Mouse (Mus musculus) heart, postnatal 0 days (tissue): ENCODE measurements around the gene Psmc6. TPM values are rescaled to one million over a fixed set of nuclear protein-coding genes. Genes with fewer than 3 reads are reported as not detected.
A peak's percentile ranks its signal among the peaks of the same experiment; 100 is the strongest.

Experiments
- ATAC-seq: fragments of 200-750 bp; cut with Nextera tagmentation; 2 replicates; pipeline ENCODE4 v1.8.0; 2017; ENCODE audit warnings: low read depth, moderate number of reproducible peaks, moderate library complexity; ENCODE audit not compliant: insufficient read depth
- DNase-seq: peaks from one replicate; pipeline ENCODE4 v3.0.0-alpha.2; 2016; ENCODE audit warnings: low spot score
- H3K27ac ChIP-seq: fragments of 300-500 bp; sonication (generic); 2 replicates; pipeline ENCODE4 v1.5.1; 2014; ENCODE audit warnings: low read depth, mild to moderate bottlenecking
- H3K27me3 ChIP-seq: fragments of 300-500 bp; sonication (generic); 2 replicates; pipeline ENCODE4 v1.6.1; 2014; ENCODE audit warnings: low read length, mixed read lengths; ENCODE audit not compliant: control insufficient read depth, insufficient read depth
- H3K36me3 ChIP-seq: fragments of 300-500 bp; sonication (generic); replicated peaks from 2 replicates; pipeline ENCODE4 v1.6.1; 2014; ENCODE audit warnings: low read length, mixed read lengths; ENCODE audit not compliant: control insufficient read depth, insufficient read depth
- H3K4me1 ChIP-seq: fragments of 300-500 bp; sonication (generic); 2 replicates; pipeline ENCODE4 v1.6.1; 2014; ENCODE audit warnings: antibody characterized with exemption; ENCODE audit not compliant: control insufficient read depth, insufficient read depth
- H3K4me2 ChIP-seq: fragments of 300-500 bp; sonication (generic); 2 replicates; pipeline ENCODE4 v1.6.1; 2014; ENCODE audit warnings: low read depth, mild to moderate bottlenecking, low read length, moderate library complexity
- H3K4me3 ChIP-seq: fragments of 300-500 bp; sonication (generic); 2 replicates; pipeline ENCODE4 v1.5.1; 2014; ENCODE audit warnings: low read depth, low read length
- H3K9ac ChIP-seq: fragments of 300-500 bp; sonication (generic); replicated peaks from 2 replicates; pipeline ENCODE4 v1.6.1; 2014; ENCODE audit warnings: low read depth, low read length, mixed read lengths
- H3K9me3 ChIP-seq: fragments of 300-500 bp; sonication (generic); replicated peaks from 2 replicates; pipeline ENCODE4 v1.6.1; 2016; ENCODE audit warnings: low read length; ENCODE audit not compliant: control insufficient read depth
- CTCF ChIP-seq: IDR thresholded peaks from 2 replicates; pipeline ENCODE4 v1.5.1; 2016; ENCODE audit warnings: antibody characterized with exemption, control low read depth, low read depth
- EP300 ChIP-seq: IDR thresholded peaks from 2 replicates; pipeline ENCODE4 v1.6.1; 2016; ENCODE audit warnings: antibody characterized with exemption, low read depth
- WGBS: fragments of 180-500 bp; shearing (Covaris S2); extraction: QIAGEN DNeasy Blood & Tissue Kit; methylation state at CpG from one replicate; pipeline ENCODE4 v1.1.7; 2014; 5-methylcytosine and 5-hydroxymethylcytosine counted together
- polyA plus RNA-seq: library from polyadenylated mRNA; unstranded; fragments of >200 nt; fragmentation: Nextera tagmentation; extraction: Ambion mirVana; gene quantifications from 2 replicates; pipeline ENCODE4 v1.2.1, GENCODE M21; 2015
- total RNA-seq: library from RNA; depleted of rRNA; stranded (reverse); fragments of >200 nt; gene quantifications from 2 replicates; pipeline ENCODE4 v1.2.3, GENCODE M21; 2014; ENCODE audit warnings: low replicate concordance

The Psmc6 gene
- total and polyA plus RNA-seq, 2 experiments from 2014 or later, result 120 to 163 TPM

DNA sequence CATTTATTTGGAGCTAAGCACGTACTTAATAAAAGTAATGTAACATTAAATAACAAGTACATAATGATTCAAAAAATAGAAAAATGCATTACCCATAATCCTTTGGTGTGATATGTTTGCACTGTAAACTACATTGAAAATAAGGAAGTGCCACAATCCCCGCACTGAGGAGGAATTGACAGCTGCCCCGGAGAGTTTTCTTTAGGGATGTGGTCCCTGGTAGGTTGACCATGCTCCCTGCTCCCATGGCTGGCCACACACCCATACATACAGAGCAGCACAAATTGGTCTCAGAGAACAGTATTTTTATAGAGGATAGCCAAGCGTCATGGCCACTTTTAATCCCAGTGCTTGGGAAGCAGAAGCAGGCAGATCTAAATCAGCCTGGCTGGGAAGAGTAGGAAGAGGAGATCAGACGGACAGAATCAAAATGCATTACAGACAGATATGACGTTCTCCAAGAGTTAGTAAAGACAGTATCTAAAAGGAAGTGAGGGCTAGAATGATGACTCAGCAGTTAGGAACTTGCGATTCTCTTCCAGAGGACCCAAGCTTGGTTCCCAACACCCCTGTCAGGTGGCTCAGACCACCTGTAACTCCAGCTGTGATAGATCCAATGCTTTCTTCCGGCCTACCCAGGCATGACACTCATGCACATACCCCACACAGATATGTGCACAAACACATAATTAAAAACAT lies 21.8 kb upstream of the Psmc6 start:
- H3K36me3 ChIP-seq, result peaks cover 17% of the 10 kb centered on the region
- H3K9ac ChIP-seq, result no peak overlapping the region
- DNase-seq (no peak), ATAC-seq (no peak)
- TF ChIP-seq CTCF, result no peak
- TF ChIP-seq EP300, result no peak
- no peaks in the 10 kb centered on the region for H3K9me3 ChIP-seq
- peaks cover 9% of the 10 kb centered on the region; the same call in 1 of the 2 replicates for H3K4me1 ChIP-seq
- H3K27me3 ChIP-seq, result no peaks in the 10 kb centered on the region
- H3K4me2 ChIP-seq, result no peak overlapping the region
- H3K4me3 ChIP-seq, result no peak overlapping the region
- 79% methylated on average over 8 of the region's 8 CpGs for WGBS
- H3K27ac ChIP-seq, result no peak overlapping the region

GRCm38 (mm10) chr14:45309646-45310045 lies 19.9 kb upstream of the Psmc6 start:
- ATAC-seq (no peak), DNase-seq (no peak)
- H3K4me3 ChIP-seq, result no peak overlapping the region
- no peaks in the 10 kb centered on the region for H3K9me3 ChIP-seq
- peaks cover 6% of the 10 kb centered on the region for H3K36me3 ChIP-seq
- H3K4me2 ChIP-seq, result no peak overlapping the region
- H3K27ac ChIP-seq, result no peak overlapping the region
- H3K27me3 ChIP-seq, result no peaks in the 10 kb centered on the region
- H3K4me1 ChIP-seq, result peaks cover 19% of the 10 kb centered on the region
- WGBS, result 66% methylated on average over 13 of the region's 13 CpGs
- TF ChIP-seq EP300 (no peak), CTCF (no peak)
- H3K9ac ChIP-seq, result 0 out of 2 replicates have a peak overlapping the region, but pooled peaks have one; percentile 15

GRCm38 (mm10) chr14:45310101-45310500 lies 19.5 kb upstream of the Psmc6 start:
- H3K27me3 ChIP-seq, result no peaks in the 10 kb centered on the region
- H3K36me3 ChIP-seq, result peaks cover 3% of the 10 kb centered on the region; the same call in 1 of the 2 replicates
- ATAC-seq (no peak), DNase-seq (no peak)
- H3K4me3 ChIP-seq, result no peak overlapping the region
- H3K4me1 ChIP-seq, result peaks cover 21% of the 10 kb centered on the region
- TF ChIP-seq EP300, result no peak
- TF ChIP-seq CTCF, result no peak
- 0 out of 2 replicates have a peak overlapping the region, but pooled peaks have one; percentile 15 for H3K9ac ChIP-seq
- no peak overlapping the region for H3K27ac ChIP-seq
- WGBS, result 77% methylated on average over 14 of the region's 14 CpGs
- no peaks in the 10 kb centered on the region for H3K9me3 ChIP-seq
- H3K4me2 ChIP-seq, result no peak overlapping the region

- Histone ChIP-seq H3K27me3 (no peaks in the 10 kb centered on the region), H3K9ac (peak overlapping the region; percentile 90; the same call in 1 of the 2 replicates), H3K27ac (no peak overlapping the region), H3K9me3 (no peaks in the 10 kb centered on the region), H3K4me1 (peaks cover 31% of the 10 kb centered on the region), H3K36me3 (no peaks in the 10 kb centered on the region), H3K4me2 (peak overlapping the region; percentile 66), H3K4me3 (peak overlapping the region; percentile 95)
- TF ChIP-seq EP300 (no peak), CTCF (no peak)
- ATAC-seq, result no peak
- no peak for DNase-seq
- 40% methylated on average over 5 of the region's 5 CpGs for WGBS
Observed at GRCm38 (mm10) chr14:45316927-45317326, 12.7 kb upstream of the Psmc6 start.

- TF ChIP-seq CTCF (no peak), EP300 (no peak)
- Histone ChIP-seq H3K27me3 (no peaks in the 10 kb centered on the region), H3K9ac (peak overlapping the region; percentile 90), H3K36me3 (no peaks in the 10 kb centered on the region), H3K4me1 (peaks cover 31% of the 10 kb centered on the region), H3K9me3 (no peaks in the 10 kb centered on the region), H3K27ac (peak overlapping the region; percentile 93), H3K4me3 (peak overlapping the region; percentile 95), H3K4me2 (peak overlapping the region; percentile 66)
- ATAC-seq (peak; percentile 52), DNase-seq (peak; percentile 25)
- under 1% methylated on average over 38 of the region's 38 CpGs for WGBS
Observed at GRCm38 (mm10) chr14:45317921-45318411, 11.6 kb upstream of the Psmc6 start.
